Mouse (Mus musculus): ENCODE data around the gene Hcar2.

Gene Hcar2

DNA sequence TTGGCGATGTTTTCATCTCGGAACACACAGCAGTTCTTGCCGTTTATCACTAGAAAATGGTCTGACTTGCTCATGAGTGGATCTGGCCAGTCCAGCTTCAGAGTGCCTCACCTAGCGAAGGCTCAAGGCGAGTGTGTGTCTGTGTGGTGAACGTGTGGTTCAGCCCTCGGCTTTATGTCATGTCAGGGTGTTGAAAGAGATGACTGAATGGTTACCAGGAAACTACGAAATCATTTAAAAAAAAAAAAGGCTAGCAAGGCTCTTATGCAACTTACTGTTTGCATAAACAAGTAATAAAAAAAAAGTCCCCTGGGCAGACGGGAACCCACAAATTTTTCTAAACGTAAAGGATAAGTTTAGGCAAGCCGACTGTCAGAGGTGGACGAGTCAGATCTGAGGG, at the start of gene Hcar2:
TSS of gene Hcar2 (minus strand) at position 135 of the 400 bp plus-strand sequence.
- DNase-seq, result no peak

DNA sequence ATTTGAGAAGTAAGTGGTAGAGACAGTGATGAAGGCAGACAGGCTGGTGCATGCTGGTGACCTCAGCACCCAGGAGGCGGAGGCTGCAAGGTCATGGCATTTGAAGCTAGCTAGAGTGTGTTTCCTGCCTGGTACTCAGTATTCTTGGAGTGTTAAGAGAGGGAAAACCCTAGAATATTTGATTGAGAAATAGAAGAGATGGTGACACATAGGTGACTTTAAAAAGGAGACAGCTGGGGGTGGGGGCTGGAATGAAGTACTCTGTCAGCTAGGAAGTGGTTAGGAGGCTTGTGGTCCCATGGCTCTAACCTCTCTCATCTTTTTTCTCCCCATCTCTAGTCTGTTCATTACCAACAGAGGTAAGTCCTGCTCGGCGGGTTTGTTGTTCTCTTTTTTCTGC, 49.6 kb upstream of the Hcar2 start:
- no peak for DNase-seq

DNA sequence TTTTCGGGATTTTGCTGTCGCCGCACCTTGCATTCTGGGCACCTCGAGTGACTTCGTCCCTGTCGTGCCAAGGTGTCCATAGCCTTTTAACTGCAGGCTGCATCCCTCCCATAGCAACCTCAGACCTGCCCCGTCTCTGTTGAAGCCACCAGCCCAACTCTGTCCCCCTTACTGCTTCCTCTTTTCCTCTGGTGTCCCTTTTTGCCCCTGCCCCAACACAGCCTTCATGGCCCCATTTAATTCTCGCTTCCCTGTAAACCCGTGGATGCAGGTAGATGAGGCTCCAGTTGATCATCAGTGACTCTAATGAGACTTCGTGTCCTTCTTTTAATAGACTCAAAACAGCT, 42.3 kb upstream of the Hcar2 start:
- no peak for DNase-seq

DNA sequence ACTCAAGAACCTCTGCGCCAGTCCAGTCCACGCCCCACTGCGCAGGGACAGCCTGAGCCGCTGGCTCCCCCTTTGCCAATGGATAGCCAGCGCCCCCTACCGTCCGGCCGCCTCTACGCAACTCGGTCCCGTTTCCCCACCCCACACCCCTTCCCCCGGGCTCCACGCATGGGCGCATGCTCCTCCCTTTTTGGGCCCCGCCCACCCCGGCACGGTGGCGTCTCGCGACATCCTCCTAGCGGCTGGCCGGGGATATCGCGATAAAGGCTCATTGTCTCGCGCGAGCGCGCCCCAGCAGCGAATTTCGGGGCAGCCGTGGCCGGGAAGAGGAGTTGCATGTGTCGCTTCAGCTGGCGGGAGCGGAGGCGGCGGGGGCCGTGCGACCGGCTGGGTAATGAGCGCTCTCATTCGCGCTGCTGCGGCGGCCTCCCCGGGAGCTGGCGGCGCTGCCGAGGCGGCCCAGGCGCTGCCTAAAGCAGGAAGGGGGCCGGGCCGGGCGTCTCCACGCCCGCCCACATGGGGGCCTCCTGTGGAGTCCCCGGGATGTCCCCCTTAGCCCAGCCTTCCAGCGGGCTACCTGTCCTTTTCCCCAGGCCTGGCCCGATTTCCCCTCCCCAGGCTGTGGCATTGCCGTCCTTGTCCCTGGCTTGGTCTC, 41.8 kb upstream of the Hcar2 start, which contains the start of gene Denr:
TSS of gene Denr (plus strand) at position 200 of the 655 bp plus-strand sequence.
- peak; percentile 100 for DNase-seq

GRCm38 (mm10) chr5:123906146-123906975, 41.1 kb upstream of the Hcar2 start:
- no peak for DNase-seq

DNA sequence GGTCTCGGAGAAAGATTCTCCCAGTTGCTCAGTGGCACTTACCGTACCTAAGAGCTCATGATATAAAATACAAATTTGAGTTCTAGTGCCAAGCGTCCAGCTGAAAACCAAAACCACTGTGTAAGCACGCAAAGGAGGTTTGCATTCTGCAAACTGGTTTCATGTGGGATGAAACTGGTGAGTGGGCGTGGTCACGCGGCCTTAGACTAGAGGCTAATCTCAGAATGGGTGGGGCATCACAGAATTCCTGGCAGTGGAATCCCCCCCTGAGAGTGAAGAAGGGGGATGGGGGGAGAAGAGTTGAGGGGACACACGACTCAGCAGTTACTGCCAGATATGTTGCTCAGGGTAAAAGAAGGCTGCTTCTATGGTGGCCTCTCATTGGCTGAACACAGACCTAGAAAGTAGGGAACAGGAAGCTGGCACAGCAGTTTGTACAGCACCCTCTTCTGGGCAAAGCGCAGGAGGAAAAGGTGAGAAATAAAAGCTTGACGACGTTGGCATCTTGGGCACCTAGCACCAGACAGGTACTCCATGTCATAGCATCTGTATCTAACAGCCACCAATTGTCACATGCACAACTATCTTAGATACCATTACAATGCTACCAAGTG, 38.9 kb upstream of the Hcar2 start:
- DNase-seq, result no peak

DNA sequence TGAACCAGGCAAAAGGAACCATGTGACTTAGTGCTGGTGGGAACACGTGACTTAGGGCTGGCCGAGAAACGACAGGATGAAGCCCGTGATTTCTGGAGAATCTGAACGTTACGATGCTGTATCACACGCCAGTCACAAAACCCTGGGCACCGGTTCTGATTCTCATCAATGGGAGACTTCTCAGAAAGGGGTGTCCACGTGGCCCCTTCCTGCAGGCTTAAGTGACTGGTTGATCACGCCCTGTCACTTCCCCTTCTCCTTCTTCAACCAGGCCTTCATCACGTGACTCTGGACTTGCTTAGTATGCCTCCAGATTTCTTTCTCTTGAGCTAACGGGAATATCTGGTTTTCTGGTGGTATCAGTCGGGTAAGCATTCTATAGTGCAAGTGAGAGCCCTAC, 32.1 kb upstream of the Hcar2 start:
- DNase-seq, result no peak

- no peak for DNase-seq
These were observed 31.1 kb upstream of the Hcar2 start for GRCm38 (mm10) chr5:123896395-123896794.

DNA sequence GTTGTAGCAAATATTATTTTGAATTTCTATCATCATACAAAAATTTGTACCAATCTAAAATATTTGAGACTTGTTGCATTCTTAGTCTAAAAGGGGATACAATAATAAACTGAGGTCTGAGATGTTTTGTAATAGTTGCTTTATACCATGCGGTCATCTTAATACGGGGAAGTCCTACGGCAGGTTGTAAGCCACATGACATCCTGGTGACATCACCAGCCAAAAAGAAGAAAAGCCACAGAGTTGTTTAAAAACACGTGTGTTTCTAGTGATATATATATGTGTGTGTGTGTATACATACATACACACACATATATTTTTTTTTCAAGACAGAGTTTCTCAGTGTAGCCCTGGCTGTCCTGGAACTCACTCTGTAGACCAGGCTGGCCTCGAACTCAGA, 28.2 kb upstream of the Hcar2 start:
- no peak for DNase-seq

- DNase-seq, result peak; percentile 58
These were observed 26.4 kb upstream of the Hcar2 start for GRCm38 (mm10) chr5:123891669-123892068.

- DNase-seq, result no peak
These were observed 25.7 kb upstream of the Hcar2 start for GRCm38 (mm10) chr5:123890987-123891386.

GRCm38 (mm10) chr5:123890312-123890711, 25.0 kb upstream of the Hcar2 start:
- DNase-seq, result no peak

DNA sequence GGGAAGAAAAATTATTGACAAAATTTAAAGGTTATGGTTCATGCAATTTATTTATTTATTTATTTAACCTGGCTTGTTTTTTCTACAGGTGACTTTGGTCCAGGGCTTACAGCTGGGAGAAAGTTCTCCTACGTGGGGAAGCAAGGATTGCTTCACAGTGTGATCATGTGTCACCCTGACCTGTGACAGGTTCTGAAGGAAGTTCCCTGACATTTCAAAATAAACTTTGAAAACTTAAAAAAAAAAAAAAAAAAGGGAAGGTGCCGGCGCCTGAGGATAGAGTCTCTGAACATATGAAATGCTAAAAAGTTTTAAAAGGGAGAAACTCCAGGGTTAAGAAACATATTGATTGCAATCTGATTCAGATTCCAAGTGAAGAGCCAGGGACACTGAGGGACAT, 21.1 kb upstream of the Hcar2 start:
- no peak for DNase-seq

- DNase-seq, result no peak
These were observed 19.0 kb upstream of the Hcar2 start for GRCm38 (mm10) chr5:123884332-123884731.

DNA sequence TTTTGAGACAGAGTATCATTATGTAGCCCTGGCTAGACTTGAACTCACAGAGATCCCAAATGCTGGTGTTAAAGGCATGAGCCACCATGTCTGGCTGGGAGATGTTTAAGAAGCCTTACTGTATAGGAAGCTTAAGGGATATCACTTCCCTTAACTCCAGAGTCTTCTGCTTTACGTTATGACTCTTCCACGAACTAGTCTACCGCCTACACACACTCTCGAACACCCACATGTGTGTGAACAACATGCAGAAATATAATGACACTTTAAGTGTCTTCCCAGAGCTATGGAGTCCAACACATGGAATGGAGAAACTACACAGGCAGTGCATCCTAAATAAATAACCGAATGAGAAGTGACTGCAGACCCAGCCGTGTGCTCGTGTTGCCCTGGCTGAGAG, 18.6 kb upstream of the Hcar2 start:
- no peak for DNase-seq

- DNase-seq, result no peak
These were observed 15.5 kb upstream of the Hcar2 start for GRCm38 (mm10) chr5:123880778-123881177.

DNA sequence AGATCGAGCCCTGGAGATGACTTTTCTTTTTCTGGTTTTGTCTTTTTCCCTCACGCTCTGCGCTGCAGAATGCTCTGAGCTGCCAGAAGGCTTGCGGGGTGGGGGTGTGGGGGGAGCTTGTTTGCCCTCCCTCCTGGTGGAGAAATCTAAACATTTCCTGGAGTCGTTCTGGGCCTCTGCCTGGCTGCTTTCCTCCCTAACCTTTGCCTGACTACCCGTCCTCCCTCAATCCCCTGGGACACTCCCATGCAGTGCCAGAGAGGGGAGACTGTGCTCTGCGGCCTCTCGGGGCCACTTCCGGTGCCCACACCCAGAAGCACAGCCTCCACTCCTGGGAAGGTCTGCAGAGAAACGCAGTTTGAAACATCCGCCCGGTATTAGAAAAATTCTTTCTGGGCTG, 14.6 kb upstream of the Hcar2 start, which contains the start of gene Hcar1:
TSS of gene Hcar1 (minus strand) at position 93 of the 400 bp plus-strand sequence.
- DNase-seq, result peak; percentile 60

DNA sequence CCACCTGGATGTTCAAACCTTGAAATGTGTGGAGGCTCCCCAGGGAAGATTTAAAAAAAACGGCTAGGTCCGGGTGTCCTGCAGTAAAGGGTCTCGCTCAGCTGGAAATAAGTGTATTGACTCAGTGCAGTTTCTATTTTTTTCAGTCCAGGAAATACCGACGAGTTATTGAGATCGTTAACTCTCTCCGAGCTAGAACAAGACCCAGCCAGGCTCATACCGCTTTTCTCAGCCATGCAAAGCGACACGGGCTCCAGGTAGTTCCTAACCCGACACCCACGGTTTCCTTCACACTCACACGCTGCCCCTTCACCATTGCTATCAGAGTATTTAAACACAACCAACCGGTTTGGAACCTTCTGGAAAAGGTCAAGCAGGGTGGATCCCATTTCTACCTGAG, 12.8 kb upstream of the Hcar2 start:
- DNase-seq, result peak; percentile 42

GRCm38 (mm10) chr5:123874177-123874576, 8.9 kb upstream of the Hcar2 start:
- no peak for DNase-seq

DNA sequence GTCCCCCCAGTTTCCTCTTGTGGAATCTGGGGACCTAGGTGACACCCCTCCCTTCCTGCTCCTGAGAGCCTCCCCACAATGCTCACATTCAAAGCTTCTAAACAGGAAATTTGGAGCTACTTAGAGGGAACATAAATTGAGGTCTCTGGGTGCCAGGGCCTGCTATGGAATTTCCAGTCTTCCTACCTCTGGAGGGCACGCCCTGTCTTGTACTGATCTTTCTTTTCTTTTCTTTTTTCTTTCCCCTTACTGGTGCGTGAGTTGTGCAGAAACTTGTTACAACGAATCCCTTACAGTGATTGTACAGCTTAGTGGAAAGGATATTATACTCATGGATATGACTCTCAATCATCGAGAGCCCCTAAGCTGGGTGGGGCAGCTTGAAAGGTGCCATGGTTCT, 4.3 kb upstream of the Hcar2 start:
- DNase-seq, result no peak

DNA sequence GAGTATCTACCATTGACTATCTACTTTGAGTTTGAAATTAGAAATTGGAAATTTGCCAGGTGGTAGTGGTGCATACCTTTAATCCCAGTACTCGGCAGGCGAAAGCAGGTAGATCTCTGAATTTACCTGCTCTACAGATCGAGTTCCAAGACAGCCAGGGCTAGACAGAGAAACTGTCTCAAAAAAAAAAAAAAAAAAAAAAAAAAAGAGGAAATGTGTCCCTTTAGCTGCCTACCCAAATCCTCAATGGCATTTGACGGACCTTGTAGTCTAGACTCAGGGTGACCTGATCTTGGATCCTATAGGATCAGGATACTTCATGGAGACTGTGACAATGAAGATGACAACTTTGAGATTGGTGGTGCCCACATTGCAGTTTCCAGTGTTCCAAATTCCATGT, 1.2 kb upstream of the Hcar2 start:
- no peak for DNase-seq

- DNase-seq, result no peak
These were observed 1.4 kb downstream of the Hcar2 start for GRCm38 (mm10) chr5:123863934-123864333.

- no peak for DNase-seq
These were observed 2.6 kb downstream of the Hcar2 start for GRCm38 (mm10) chr5:123862374-123863350.
